Mouse (Mus musculus) embryonic facial prominence, embryonic 13.5 days (tissue): ENCODE results near the gene Epha7. TPM values are rescaled to one million over a fixed set of nuclear protein-coding genes. Genes with fewer than 3 reads are reported as not detected.

ENCODE experiments used
- ATAC-seq: fragments of 200-750 bp; cut with Nextera tagmentation; 2 replicates; pipeline ENCODE4 v1.8.0; 2017; ENCODE audit warnings: low read depth; ENCODE audit not compliant: insufficient number of reproducible peaks, insufficient read depth, low FRiP score, low TSS enrichment
- H3K27ac ChIP-seq: fragments of 300-500 bp; sonication (generic); 2 replicates; pipeline ENCODE4 v1.5.1; 2015; ENCODE audit warnings: moderate library complexity, mild to moderate bottlenecking, inconsistent platforms
- H3K27me3 ChIP-seq: fragments of 300-500 bp; sonication (generic); 2 replicates; pipeline ENCODE4 v1.6.1; 2015; ENCODE audit warnings: mild to moderate bottlenecking, inconsistent platforms
- H3K36me3 ChIP-seq: fragments of 300-500 bp; sonication (generic); 2 replicates; pipeline ENCODE4 v1.6.1; 2015; ENCODE audit warnings: mild to moderate bottlenecking, inconsistent platforms
- H3K4me1 ChIP-seq: fragments of 300-500 bp; sonication (generic); 2 replicates; pipeline ENCODE4 v1.6.1; 2015; ENCODE audit warnings: inconsistent platforms
- H3K4me2 ChIP-seq: fragments of 300-500 bp; sonication (generic); 2 replicates; pipeline ENCODE4 v1.6.1; 2015; ENCODE audit warnings: moderate library complexity, mild to moderate bottlenecking, inconsistent platforms
- H3K4me3 ChIP-seq: fragments of 300-500 bp; sonication (generic); 2 replicates; pipeline ENCODE4 v1.5.1; 2015; ENCODE audit warnings: mild to moderate bottlenecking, inconsistent platforms
- H3K9ac ChIP-seq: fragments of 300-500 bp; sonication (generic); 2 replicates; pipeline ENCODE4 v1.6.1; 2015; ENCODE audit warnings: mild to moderate bottlenecking, inconsistent platforms
- H3K9me3 ChIP-seq: fragments of 300-500 bp; sonication (generic); 2 replicates; pipeline ENCODE4 v1.6.1; 2016; ENCODE audit warnings: inconsistent platforms
- WGBS: fragments of 180-500 bp; shearing (Covaris S2); methylation state at CpG from one replicate; pipeline ENCODE4 v1.1.7; 2015; ENCODE audit warnings: mixed read lengths; 5-methylcytosine and 5-hydroxymethylcytosine counted together
- polyA plus RNA-seq: library from polyadenylated mRNA; unstranded; fragments of >200 nt; fragmentation: Nextera tagmentation; extraction: Ambion mirVana; gene quantifications from 2 replicates; pipeline ENCODE4 v1.2.1, GENCODE M21; 2015

Epha7 gene
- polyA plus RNA-seq, 1 experiment from 2014 or later: 61.1 TPM

DNA sequence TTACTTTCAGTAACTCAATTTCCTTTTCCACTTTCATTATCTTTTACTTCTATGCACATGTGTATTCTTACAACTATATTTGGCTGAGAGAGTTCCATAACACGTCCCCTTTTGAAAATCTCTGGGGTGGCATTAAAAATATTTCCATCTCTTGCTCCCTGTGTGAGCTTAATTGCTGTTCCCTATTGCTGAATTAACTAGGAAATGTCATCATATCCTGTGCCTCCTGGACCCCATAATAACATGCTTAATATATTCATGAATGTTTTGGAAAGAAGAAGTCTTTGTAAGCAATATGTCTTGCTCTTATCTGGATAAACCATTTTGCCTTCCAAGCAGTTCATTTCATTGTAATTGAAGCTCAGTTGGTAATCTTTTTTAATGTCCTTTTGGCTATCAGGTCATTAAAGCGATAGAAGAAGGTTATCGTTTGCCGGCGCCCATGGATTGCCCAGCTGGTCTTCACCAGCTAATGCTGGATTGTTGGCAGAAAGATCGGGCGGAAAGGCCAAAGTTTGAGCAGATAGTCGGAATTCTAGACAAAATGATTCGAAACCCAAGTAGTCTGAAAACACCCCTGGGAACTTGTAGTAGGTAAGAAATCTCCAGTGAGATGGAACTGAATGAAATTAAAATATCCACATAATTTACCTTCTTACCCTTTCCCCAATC, 148.1 kb downstream of the Epha7 start:
- no peak overlapping the region for H3K4me2 ChIP-seq
- H3K9ac ChIP-seq: no peak overlapping the region
- no peak for ATAC-seq
- no peaks in the 10 kb centered on the region for H3K4me1 ChIP-seq
- H3K9me3 ChIP-seq: no peaks in the 10 kb centered on the region
- no peak overlapping the region for H3K27ac ChIP-seq
- H3K27me3 ChIP-seq: no peaks in the 10 kb centered on the region
- WGBS: 89% methylated on average over 9 of the region's 9 CpGs
- no peak overlapping the region for H3K4me3 ChIP-seq
- peaks cover 17% of the 10 kb centered on the region; the same call in 1 of the 2 replicates for H3K36me3 ChIP-seq

GRCm38 (mm10) chr4:28967584-28968315, 154.8 kb downstream of the Epha7 start:
- 53% methylated on average over 3 of the region's 3 CpGs for WGBS
- Histone ChIP-seq H3K36me3 (peaks cover 5% of the 10 kb centered on the region; the same call in 1 of the 2 replicates), H3K9ac (no peak overlapping the region), H3K27me3 (no peaks in the 10 kb centered on the region), H3K4me2 (no peak overlapping the region), H3K4me1 (no peaks in the 10 kb centered on the region), H3K4me3 (no peak overlapping the region), H3K9me3 (no peaks in the 10 kb centered on the region), H3K27ac (no peak overlapping the region)
- ATAC-seq: no peak

GRCm38 (mm10) chr4:28998462-28999286, 185.7 kb downstream of the Epha7 start:
- no peak overlapping the region for H3K27ac ChIP-seq
- H3K4me3 ChIP-seq: no peak overlapping the region
- 59% methylated on average over 3 of the region's 3 CpGs for WGBS
- H3K4me1 ChIP-seq: no peaks in the 10 kb centered on the region
- H3K4me2 ChIP-seq: no peak overlapping the region
- H3K36me3 ChIP-seq: no peaks in the 10 kb centered on the region
- H3K9me3 ChIP-seq: no peaks in the 10 kb centered on the region
- ATAC-seq: no peak
- H3K27me3 ChIP-seq: no peaks in the 10 kb centered on the region
- H3K9ac ChIP-seq: no peak overlapping the region

DNA sequence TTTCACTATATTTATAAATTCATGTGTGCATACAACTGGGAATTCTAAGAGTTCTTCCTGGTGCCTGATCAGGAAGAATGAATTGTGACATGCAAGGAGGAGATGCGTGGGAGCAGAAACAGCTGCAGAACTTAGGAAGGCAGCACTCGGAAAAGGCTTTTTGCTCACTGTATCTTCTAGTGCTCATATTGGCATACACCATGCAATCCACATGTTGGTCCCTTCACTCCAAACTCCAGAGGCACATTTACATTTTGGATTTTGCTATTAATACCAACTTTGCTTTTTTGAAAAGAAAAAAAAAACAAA, 186.3 kb downstream of the Epha7 start:
- H3K27me3 ChIP-seq: no peaks in the 10 kb centered on the region
- no peak overlapping the region for H3K9ac ChIP-seq
- no peaks in the 10 kb centered on the region for H3K9me3 ChIP-seq
- H3K36me3 ChIP-seq: no peaks in the 10 kb centered on the region
- H3K4me3 ChIP-seq: no peak overlapping the region
- H3K4me2 ChIP-seq: no peak overlapping the region
- 73% methylated on average over 2 of the region's 2 CpGs for WGBS
- no peak overlapping the region for H3K27ac ChIP-seq
- no peak for ATAC-seq
- no peaks in the 10 kb centered on the region for H3K4me1 ChIP-seq

DNA sequence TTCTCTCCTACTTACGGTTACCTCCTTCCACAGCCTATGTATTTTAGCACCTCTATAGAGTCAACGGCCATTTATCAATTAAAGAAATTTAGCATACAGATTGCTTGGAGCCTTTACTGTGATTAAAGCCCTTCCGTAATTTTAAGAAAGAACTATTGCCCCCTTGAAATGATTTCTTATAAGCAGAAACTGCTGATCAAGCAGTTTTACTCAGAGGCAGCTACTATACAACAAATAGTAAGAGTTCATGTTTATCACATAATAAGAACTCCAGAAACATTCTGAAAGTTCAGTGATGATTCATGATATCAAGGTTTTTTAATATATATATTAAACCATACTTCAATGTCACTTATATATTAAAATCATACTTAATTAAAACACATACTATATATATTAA, 197.4 kb downstream of the Epha7 start:
- Histone ChIP-seq H3K4me2 (no peak overlapping the region), H3K27ac (no peak overlapping the region), H3K4me1 (no peaks in the 10 kb centered on the region), H3K27me3 (no peaks in the 10 kb centered on the region), H3K36me3 (no peaks in the 10 kb centered on the region), H3K9ac (no peak overlapping the region), H3K9me3 (no peaks in the 10 kb centered on the region), H3K4me3 (no peak overlapping the region)
- WGBS: 95% methylated on average over 3 of the region's 3 CpGs
- no peak for ATAC-seq
